14 mouse cellular contexts compared by ENCODE assay signal in genomic region chr3:106495346-106496044, GRCm38 (mm10). TPM values are rescaled to one million over a fixed set of nuclear protein-coding genes. Genes with fewer than 3 reads are reported as not detected.
DNase-seq lines count a peak whose midpoint lies in the region; ATAC-seq and TF ChIP-seq lines count a peak whose summit lies in the region.
"Had no signal": no experiment of that assay in that cellular context is flagged by ENCODE, and none has a peak within 500 bp of the region (broad histone marks: within the 10 kb centered on the region; RNA-seq: fewer than 3 reads in every experiment).

No protein-coding gene starts in this region.

- H3K27me3 ChIP-seq in kidney, embryonic 15.5 days, result no peaks in the 10 kb centered on the region
- no peaks in the 10 kb centered on the region for H3K27me3 ChIP-seq in intestine, embryonic 15.5 days (replicated peaks)
- H3K27me3 ChIP-seq in neural tube, embryonic 15.5 days (replicated peaks), result no peaks in the 10 kb centered on the region

- ATAC-seq in kidney, embryonic 15.5 days (replicated peaks; ENCODE audit: low FRiP score), result no peak
- ATAC-seq in intestine, embryonic 15.5 days, result peak; percentile 80
- peak; percentile 21 for ATAC-seq in megakaryocyte progenitor cell, adult 5-6 weeks (replicated peaks; ENCODE audit: poor library complexity)
- ATAC-seq in neural tube, embryonic 15.5 days (ENCODE audit: low FRiP score), result no peak

- H3K27ac ChIP-seq in kidney, embryonic 15.5 days, result 0 out of 2 replicates have a peak overlapping the region, but pooled peaks have one; percentile 10
- H3K27ac ChIP-seq in bone marrow, adult 2 months (ENCODE audit: control insufficient read depth, insufficient read depth, low read depth, low read length, poor library complexity), result peak overlapping the region; percentile 65; the same call in 1 of the 2 replicates
- peak overlapping the region; percentile 84 for H3K27ac ChIP-seq in intestine, embryonic 15.5 days
- H3K27ac ChIP-seq in neural tube, embryonic 15.5 days (replicated peaks), result no peak overlapping the region
- no peak overlapping the region for H3K27ac ChIP-seq in gastrocnemius, adult 2 months

- intact Hi-C loops in gastrocnemius, adult 2 months (cut with DNase I), result no loop called here

- no peak overlapping the region for H3K4me3 ChIP-seq in kidney, embryonic 15.5 days (replicated peaks)
- H3K4me3 ChIP-seq in bone marrow, adult 2 months (replicated peaks; ENCODE audit: control insufficient read depth, low read depth, low read length), result no peak overlapping the region
- H3K4me3 ChIP-seq in intestine, embryonic 15.5 days (replicated peaks), result no peak overlapping the region
- H3K4me3 ChIP-seq in neural tube, embryonic 15.5 days (replicated peaks), result no peak overlapping the region
- H3K4me3 ChIP-seq in gastrocnemius, adult 2 months, result no peak overlapping the region
- H3K4me3 ChIP-seq: erythroblast, embryonic 14.5 days; myocyte had no signal

- no peak for TF ChIP-seq CTCF in bone marrow, adult 2 months (IDR thresholded peaks at IDR 0.05; ENCODE audit: control insufficient read depth, insufficient read depth, low read length)
- no peak for TF ChIP-seq CTCF in gastrocnemius, adult 2 months (IDR thresholded peaks at IDR 0.05)

- no peak overlapping the region for H3K4me2 ChIP-seq in kidney, embryonic 15.5 days
- 0 out of 2 replicates have a peak overlapping the region, but pooled peaks have one; percentile 3 for H3K4me2 ChIP-seq in intestine, embryonic 15.5 days (replicated peaks)
- no peak overlapping the region for H3K4me2 ChIP-seq in neural tube, embryonic 15.5 days

- TF ChIP-seq POLR2A in bone marrow, adult 2 months (IDR thresholded peaks at IDR 0.05; ENCODE audit: borderline replicate concordance, control insufficient read depth, low read depth, low read length), result no peak

- H3K9ac ChIP-seq in kidney, embryonic 15.5 days, result no peak overlapping the region
- no peak overlapping the region for H3K9ac ChIP-seq in intestine, embryonic 15.5 days
- H3K9ac ChIP-seq in neural tube, embryonic 15.5 days (replicated peaks), result no peak overlapping the region

- H3K9me3 ChIP-seq in kidney, embryonic 15.5 days (replicated peaks), result no peaks in the 10 kb centered on the region
- no peaks in the 10 kb centered on the region for H3K9me3 ChIP-seq in intestine, embryonic 15.5 days
- no peaks in the 10 kb centered on the region for H3K9me3 ChIP-seq in neural tube, embryonic 15.5 days (replicated peaks)

- H3K4me1 ChIP-seq in kidney, embryonic 15.5 days, result 0 out of 2 replicates have a peak, but pooled peaks cover 5% of the 10 kb centered on the region
- H3K4me1 ChIP-seq in bone marrow, adult 2 months (ENCODE audit: control insufficient read depth, insufficient read depth, low read length), result peaks cover 14% of the 10 kb centered on the region
- peaks cover 5% of the 10 kb centered on the region; the same call in 1 of the 2 replicates for H3K4me1 ChIP-seq in intestine, embryonic 15.5 days (replicated peaks)
- H3K4me1 ChIP-seq in neural tube, embryonic 15.5 days, result no peaks in the 10 kb centered on the region

- no peak for DNase-seq in kidney, postnatal 14 days
- no peak for DNase-seq in kidney, adult 9 months
- DNase-seq in gastrocnemius, adult 2 months, result no peak
- DNase-seq: cerebellum, postnatal 36 days; heart, postnatal 14 days; layer of hippocampus, postnatal 36 days; thymus, postnatal 25 days had no signal

- H3K36me3 ChIP-seq in kidney, embryonic 15.5 days, result peaks cover 2% of the 10 kb centered on the region
- no peaks in the 10 kb centered on the region for H3K36me3 ChIP-seq in intestine, embryonic 15.5 days
- H3K36me3 ChIP-seq in neural tube, embryonic 15.5 days, result peaks cover 6% of the 10 kb centered on the region

- 80% methylated on average over 1 of the region's 1 CpGs for WGBS in kidney, embryonic 15.5 days
- WGBS in bone marrow, adult 2 months, result 25% methylated on average over 1 of the region's 1 CpGs
- 68% methylated on average over 1 of the region's 1 CpGs for WGBS in intestine, embryonic 15.5 days
- WGBS in neural tube, embryonic 15.5 days, result 92% methylated on average over 1 of the region's 1 CpGs

RNA-seq across cellular contexts. Expression of gene Dennd2d, which starts 13.3 kb away (rescaled TPM):
- 3.8 and 5.5 TPM in 2 replicates for polyA plus RNA-seq in kidney, embryonic 15.5 days (2015; fragmentation: Nextera tagmentation; extraction: Ambion mirVana)
- polyA plus RNA-seq in bone marrow, adult 2 months (2011; ENCODE audit: insufficient read depth, insufficient read length, low replicate concordance, missing spikeins), result 12.3 and 35.4 TPM in 2 replicates
- 18.9 and 24.4 TPM in 2 replicates for polyA plus RNA-seq in intestine, embryonic 15.5 days (2015; fragmentation: Nextera tagmentation; extraction: Ambion mirVana)
- total RNA-seq in megakaryocyte progenitor cell, adult 5-6 weeks (2015), result 20.4 and 20.6 TPM in 2 replicates
- total RNA-seq in megakaryocyte progenitor cell, adult 5-6 weeks (2017), result 14.2 and 23.0 TPM in 2 replicates
- polyA plus RNA-seq in neural tube, embryonic 15.5 days (2015; fragmentation: Nextera tagmentation; extraction: Ambion mirVana), result 0.52 and 7.0 TPM in 2 replicates
- under 1 TPM in 1 of 2 experiments, not detected in 1; 0.08 TPM for total RNA-seq in gastrocnemius, adult 2 months (2021)

RNA-seq across cellular contexts. Expression of gene Dram2, which starts 52.1 kb away (rescaled TPM):
- polyA plus RNA-seq in kidney, embryonic 15.5 days (2015; fragmentation: Nextera tagmentation; extraction: Ambion mirVana), result 77.2 and 87.0 TPM in 2 replicates
- polyA plus RNA-seq in bone marrow, adult 2 months (2011; ENCODE audit: insufficient read depth, insufficient read length, low replicate concordance, missing spikeins), result 7.3 and 8.9 TPM in 2 replicates
- 104 TPM in 2 replicates for polyA plus RNA-seq in intestine, embryonic 15.5 days (2015; fragmentation: Nextera tagmentation; extraction: Ambion mirVana)
- total RNA-seq in megakaryocyte progenitor cell, adult 5-6 weeks (2015), result 36.7 and 37.4 TPM in 2 replicates
- total RNA-seq in megakaryocyte progenitor cell, adult 5-6 weeks (2017), result 16.9 and 24.1 TPM in 2 replicates
- 65.5 and 68.5 TPM in 2 replicates for polyA plus RNA-seq in neural tube, embryonic 15.5 days (2015; fragmentation: Nextera tagmentation; extraction: Ambion mirVana)
- total RNA-seq in gastrocnemius, adult 2 months (2021), result 100 to 1,000 TPM in 1 of 2 experiments, 10 to 100 TPM in 1; 94.2 to 101 TPM
- polyA plus RNA-seq: erythroblast, embryonic 14.5 days had no signal

RNA-seq across cellular contexts. Expression of gene Cept1, which starts 52.1 kb away (rescaled TPM):
- 60.4 and 65.0 TPM in 2 replicates for polyA plus RNA-seq in kidney, embryonic 15.5 days (2015; fragmentation: Nextera tagmentation; extraction: Ambion mirVana)
- polyA plus RNA-seq in bone marrow, adult 2 months (2011; ENCODE audit: insufficient read depth, insufficient read length, low replicate concordance, missing spikeins), result 10.4 and 33.2 TPM in 2 replicates
- 59.6 and 61.6 TPM in 2 replicates for polyA plus RNA-seq in intestine, embryonic 15.5 days (2015; fragmentation: Nextera tagmentation; extraction: Ambion mirVana)
- 44.5 and 51.7 TPM in 2 replicates for total RNA-seq in megakaryocyte progenitor cell, adult 5-6 weeks (2015)
- total RNA-seq in megakaryocyte progenitor cell, adult 5-6 weeks (2017), result 95.2 and 100 TPM in 2 replicates
- polyA plus RNA-seq in neural tube, embryonic 15.5 days (2015; fragmentation: Nextera tagmentation; extraction: Ambion mirVana), result 46.8 and 51.9 TPM in 2 replicates
- total RNA-seq in gastrocnemius, adult 2 months (2021), result 10 to 100 TPM; 24.8 to 27.0 TPM

Comparison
In these comparisons a context has a peak if more than half of its experiments do, and no peak if none do; other contexts are left out.
1. ATAC-seq: peak in intestine, embryonic 15.5 days (single experiment) and megakaryocyte progenitor cell, adult 5-6 weeks (single experiment); none in kidney, embryonic 15.5 days (single experiment) and neural tube, embryonic 15.5 days (single experiment).
2. H3K27ac ChIP-seq: peak in kidney, embryonic 15.5 days (single experiment), bone marrow, adult 2 months (single experiment) and intestine, embryonic 15.5 days (single experiment); none in neural tube, embryonic 15.5 days (single experiment) and gastrocnemius, adult 2 months (single experiment).